Mouse (Mus musculus): ENCODE results near the gene Sirpa.

GRCm38 (mm10) chr2:129546772-129547171 lies 45.9 kb upstream of the Sirpa start:
- TF ChIP-seq CTCF (IDR thresholded peaks at IDR 0.05; ENCODE audit: control insufficient read depth, insufficient read depth, low read length) (no peak), POLR2A (IDR thresholded peaks at IDR 0.05; ENCODE audit: borderline replicate concordance, control insufficient read depth, low read depth, low read length) (no peak)
